In genomic region chr6:91290937-91291336, GRCm38 (mm10) we compare ENCODE assay signal across 15 mouse cellular contexts.
DNase-seq lines count a peak whose midpoint lies in the region; ATAC-seq and TF ChIP-seq lines count a peak whose summit lies in the region.
"Had no signal": no experiment of that assay in that cellular context is flagged by ENCODE, and none has a peak within 500 bp of the region (broad histone marks: within the 10 kb centered on the region; RNA-seq: fewer than 3 reads in every experiment).

No protein-coding gene starts in this region.

- no peak overlapping the region for H3K4me2 ChIP-seq in forebrain, embryonic 14.5 days (ENCODE audit: low read length)
- H3K4me2 ChIP-seq: heart, embryonic 13.5 days; intestine, embryonic 15.5 days; stomach, embryonic 15.5 days had no signal

- peak overlapping the region; percentile 10; the same call in 1 of the 2 replicates for H3K27ac ChIP-seq in forebrain, embryonic 10.5 days
- no peak overlapping the region for H3K27ac ChIP-seq in forebrain, embryonic 14.5 days (ENCODE audit: low read depth, low read length)
- no peak overlapping the region for H3K27ac ChIP-seq in kidney, adult 2 months (ENCODE audit: insufficient read depth, low read depth, low read length)
- H3K27ac ChIP-seq: heart, embryonic 13.5 days; hindbrain, embryonic 10.5 days; intestine, embryonic 15.5 days; stomach, embryonic 15.5 days had no signal

- H3K9ac ChIP-seq in forebrain, embryonic 14.5 days (ENCODE audit: low read length): no peak overlapping the region
- H3K9ac ChIP-seq: heart, embryonic 13.5 days; intestine, embryonic 15.5 days; stomach, embryonic 15.5 days had no signal

- no peak for TF ChIP-seq CTCF in lung, adult 2 months (IDR thresholded peaks at IDR 0.05; ENCODE audit: insufficient read depth, low read length)
- no peak for TF ChIP-seq CTCF in kidney, adult 2 months (conservative IDR thresholded peaks at IDR 0.05; ENCODE audit: insufficient read depth, insufficient read length, low read depth, low read length)

- no peak for ATAC-seq in forebrain, embryonic 14.5 days
- ATAC-seq in granulocyte monocyte progenitor cell, adult 5-6 weeks (replicated peaks; ENCODE audit: poor library complexity, severe bottlenecking): no peak
- ATAC-seq: intestine, embryonic 15.5 days had no signal

- H3K27me3 ChIP-seq in forebrain, embryonic 10.5 days (ENCODE audit: poor library complexity, severe bottlenecking): peaks cover 70% of the 10 kb centered on the region
- H3K27me3 ChIP-seq in forebrain, embryonic 14.5 days (replicated peaks; ENCODE audit: control insufficient read depth, insufficient read depth, low read length): no peaks in the 10 kb centered on the region
- no peaks in the 10 kb centered on the region for H3K27me3 ChIP-seq in kidney, adult 2 months (replicated peaks; ENCODE audit: control insufficient read depth, insufficient read depth, low read length)

- TF ChIP-seq POLR2A in lung, adult 2 months (IDR thresholded peaks at IDR 0.05; ENCODE audit: borderline replicate concordance, extremely low read depth, low read depth, low read length): no peak
- TF ChIP-seq POLR2A in kidney, adult 2 months (IDR thresholded peaks at IDR 0.05; ENCODE audit: low read depth, low read length): no peak

- H3K36me3 ChIP-seq in forebrain, embryonic 10.5 days (replicated peaks): no peaks in the 10 kb centered on the region
- H3K36me3 ChIP-seq in forebrain, embryonic 14.5 days (ENCODE audit: control insufficient read depth, insufficient read depth, low read length): no peaks in the 10 kb centered on the region
- H3K36me3 ChIP-seq in kidney, adult 2 months (ENCODE audit: control insufficient read depth, insufficient read depth, low read length): no peaks in the 10 kb centered on the region
- H3K36me3 ChIP-seq: heart, embryonic 13.5 days; hindbrain, embryonic 10.5 days; intestine, embryonic 15.5 days; stomach, embryonic 15.5 days had no signal

- peaks cover 39% of the 10 kb centered on the region for H3K4me1 ChIP-seq in forebrain, embryonic 10.5 days
- H3K4me1 ChIP-seq in forebrain, embryonic 14.5 days (ENCODE audit: control insufficient read depth, insufficient read depth, low read length): peaks cover 16% of the 10 kb centered on the region; the same call in 1 of the 2 replicates
- H3K4me1 ChIP-seq in lung, adult 2 months (ENCODE audit: control insufficient read depth, insufficient read depth, low read length): no peaks in the 10 kb centered on the region
- no peaks in the 10 kb centered on the region for H3K4me1 ChIP-seq in kidney, adult 2 months (ENCODE audit: control insufficient read depth, insufficient read depth, low read length)
- H3K4me1 ChIP-seq: stomach, embryonic 15.5 days had no signal

- 87% methylated on average over 10 of the region's 10 CpGs for WGBS in forebrain, embryonic 10.5 days
- 84% methylated on average over 10 of the region's 10 CpGs for WGBS in forebrain, embryonic 14.5 days
- 53% methylated on average over 10 of the region's 10 CpGs for WGBS in lung, adult 2 months
- 56% methylated on average over 10 of the region's 10 CpGs for WGBS in kidney, adult 2 months

- H3K9me3 ChIP-seq in forebrain, embryonic 10.5 days: no peaks in the 10 kb centered on the region
- no peaks in the 10 kb centered on the region for H3K9me3 ChIP-seq in forebrain, embryonic 14.5 days (replicated peaks; ENCODE audit: control insufficient read depth, low read length)
- H3K9me3 ChIP-seq: heart, embryonic 13.5 days; hindbrain, embryonic 10.5 days; intestine, embryonic 15.5 days; stomach, embryonic 15.5 days had no signal

- no peak overlapping the region for H3K4me3 ChIP-seq in forebrain, embryonic 10.5 days
- no peak overlapping the region for H3K4me3 ChIP-seq in forebrain, embryonic 14.5 days (ENCODE audit: low read depth, low read length)
- no peak overlapping the region for H3K4me3 ChIP-seq in lung, adult 2 months (replicated peaks; ENCODE audit: extremely low read depth, low read depth, low read length)
- no peak overlapping the region for H3K4me3 ChIP-seq in kidney, adult 2 months (ENCODE audit: insufficient read depth, low read depth, low read length)
- H3K4me3 ChIP-seq: heart, embryonic 13.5 days; hindbrain, embryonic 10.5 days; intestine, embryonic 15.5 days; stomach, embryonic 15.5 days had no signal

- DNase-seq in forebrain, embryonic 10.5 days (ENCODE audit: extremely low spot score, low spot score): no peak
- DNase-seq in forebrain, embryonic 14.5 days (ENCODE audit: low spot score): no peak
- peak; percentile 22 for DNase-seq in lung, postnatal 36 days
- DNase-seq in lung, adult 2 months: no peak
- DNase-seq in cerebellum, adult 11-12 months: peak; percentile 84
- no peak for DNase-seq in urinary bladder, postnatal 10 days (ENCODE audit: low spot score)
- DNase-seq in kidney, adult 2 months: no peak
- DNase-seq: kidney, postnatal 10 days; lung, adult 18-20 months; thymus, postnatal 36 days had no signal

Comparison
In these comparisons a context has a peak if more than half of its experiments do, and no peak if none do; other contexts are left out.
1. DNase-seq: peak in lung, postnatal 36 days (single experiment) and cerebellum, adult 11-12 months (single experiment); none in forebrain, embryonic 10.5 days (single experiment), forebrain, embryonic 14.5 days (single experiment), lung, adult 2 months (single experiment), urinary bladder, postnatal 10 days (single experiment) and kidney, adult 2 months (single experiment).